Mouse (Mus musculus): Measurements from ENCODE around the gene Prpf38b.
A peak's percentile ranks its signal among the peaks of the same experiment; 100 is the strongest.

Gene Prpf38b

DNA sequence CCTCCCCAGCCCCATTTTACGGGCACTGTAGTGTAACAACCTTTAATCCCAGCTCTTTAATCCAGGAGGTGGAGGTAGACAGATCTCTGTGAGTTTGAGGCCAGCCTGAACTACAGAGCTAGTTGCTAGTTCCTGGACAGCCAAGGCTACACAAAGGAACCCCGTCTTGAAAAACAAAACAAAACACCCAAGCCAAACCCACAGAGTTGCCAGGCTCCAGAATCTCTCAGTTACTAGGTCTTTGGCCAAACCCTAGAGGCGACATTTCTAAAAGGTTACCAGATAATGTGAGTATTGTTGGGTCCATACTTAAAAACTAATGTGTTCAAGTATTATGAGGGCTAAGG, 54.4 kb downstream of the Prpf38b start:
- DNase-seq, result no peak

- DNase-seq, result no peak
These were observed 55.0 kb downstream of the Prpf38b start for GRCm38 (mm10) chr3:108856386-108857123.

GRCm38 (mm10) chr3:108855864-108856263, 55.7 kb downstream of the Prpf38b start:
- no peak for DNase-seq

DNA sequence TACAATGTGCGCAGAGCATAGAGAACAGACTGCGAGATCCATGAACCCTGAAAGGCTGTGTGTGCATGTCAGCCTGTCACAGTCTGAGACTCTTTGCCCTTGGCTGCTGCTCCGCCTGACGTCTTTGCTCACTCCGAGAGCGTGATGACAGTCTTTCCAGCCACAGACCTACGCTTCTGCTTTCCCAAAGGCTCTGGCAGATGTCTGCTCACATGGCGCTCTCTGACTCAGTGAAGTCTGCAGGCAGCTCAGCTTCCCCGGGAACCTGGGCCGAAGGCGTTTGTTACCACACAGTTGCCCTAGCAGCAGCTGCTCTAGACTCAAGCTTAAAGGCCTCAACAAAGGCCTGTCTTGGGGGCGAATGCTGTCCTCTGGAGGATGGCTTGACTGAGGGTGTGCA, 56.2 kb downstream of the Prpf38b start:
- DNase-seq, result peak; percentile 95

DNA sequence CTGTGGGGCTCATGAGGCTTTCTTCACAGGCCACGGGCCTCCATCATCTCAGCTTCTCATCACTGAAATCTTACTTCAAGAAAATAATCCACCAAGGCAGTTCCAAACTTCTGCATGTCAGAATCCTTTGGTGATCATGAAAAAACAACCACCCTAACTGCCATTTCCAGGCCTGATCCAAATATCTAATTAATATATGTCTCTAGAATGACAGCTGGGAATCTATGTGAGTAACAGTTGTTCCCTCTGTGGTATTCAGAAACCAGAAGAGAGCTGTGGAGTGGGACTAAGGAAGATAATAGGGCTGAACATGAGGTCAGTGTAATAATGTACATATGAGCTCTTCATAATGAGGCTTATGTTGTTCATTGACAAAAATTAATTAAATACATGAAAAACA, 58.3 kb downstream of the Prpf38b start:
- DNase-seq, result no peak
